Mouse (Mus musculus): ENCODE measurements at regions not wholly inside any gene's neighbourhood (a gene's known extent, or its start where the extent isn't known, plus 50 kb on each side); places are given as distances from the start of the nearest gene placed in this dataset.

DNA sequence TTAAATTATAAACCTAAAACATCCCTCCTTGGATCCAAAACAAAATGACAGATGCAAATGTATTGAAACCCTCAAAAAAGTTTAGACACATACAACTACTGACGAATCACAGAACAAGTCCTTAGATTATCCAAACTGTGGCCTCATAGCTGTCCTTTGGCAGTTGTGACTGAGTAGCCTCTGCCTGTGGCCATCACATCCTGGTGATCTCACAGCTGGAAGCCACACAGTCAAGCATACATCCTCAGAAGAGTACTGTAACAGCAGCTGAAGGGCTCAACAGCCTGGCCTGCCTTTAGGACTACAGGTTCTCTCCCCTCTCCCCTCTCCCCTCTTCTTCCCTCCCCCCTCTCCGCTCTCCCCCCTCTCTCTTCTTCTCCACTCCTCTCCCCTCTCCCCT, 80.0 kb upstream of the Thbs1 start:
- TF ChIP-seq CTCF (IDR thresholded peaks at IDR 0.05; ENCODE audit: low read depth, low read length): no peak
- no peak for TF ChIP-seq POLR2A (IDR thresholded peaks at IDR 0.05; ENCODE audit: borderline replicate concordance, low read depth, low read length)
